In the genomic region with DNA sequence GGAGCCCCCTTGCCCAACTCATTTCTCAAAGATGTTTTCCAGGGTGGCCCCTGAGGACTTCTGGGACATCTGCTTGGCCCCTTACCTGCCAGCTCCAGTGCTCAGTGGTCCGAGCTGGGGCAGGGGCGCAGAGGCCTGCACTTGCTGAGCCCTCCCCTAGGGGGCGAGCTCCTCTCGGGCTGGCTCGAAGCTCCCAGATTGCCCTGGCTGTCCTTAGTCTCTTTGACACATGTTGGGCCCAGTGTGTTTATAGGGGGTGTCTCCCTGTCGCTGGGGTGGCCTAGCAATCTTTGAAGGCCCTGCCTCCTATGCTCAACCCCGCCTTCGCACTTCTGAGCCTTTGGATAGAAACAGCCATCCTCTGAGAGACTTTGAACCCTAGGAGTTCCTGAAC, we compare ENCODE assay signal across 8 mouse cellular contexts. TPM values are rescaled to one million over a fixed set of nuclear protein-coding genes. Genes with fewer than 3 reads are reported as not detected.
DNase-seq lines count a peak whose midpoint lies in the region; ATAC-seq and TF ChIP-seq lines count a peak whose summit lies in the region.
"Had no signal": no experiment of that assay in that cellular context is flagged by ENCODE, and none has a peak within 500 bp of the region (broad histone marks: within the 10 kb centered on the region; RNA-seq: fewer than 3 reads in every experiment).

No protein-coding gene starts in this region.

- 4% methylated on average over 8 of the region's 8 CpGs for WGBS in embryonic facial prominence, embryonic 14.5 days
- WGBS in limb, embryonic 11.5 days = 2% methylated on average over 8 of the region's 8 CpGs
- 3% methylated on average over 8 of the region's 8 CpGs for WGBS in midbrain, embryonic 11.5 days
- 17% methylated on average over 8 of the region's 8 CpGs for WGBS in stomach, embryonic 15.5 days

- no peaks in the 10 kb centered on the region for H3K9me3 ChIP-seq in ES-E14 (ENCODE audit: control insufficient read depth, insufficient read depth, low read depth, low read length)
- no peaks in the 10 kb centered on the region for H3K9me3 ChIP-seq in embryonic facial prominence, embryonic 14.5 days (ENCODE audit: control insufficient read depth, low read length)
- no peaks in the 10 kb centered on the region for H3K9me3 ChIP-seq in limb, embryonic 11.5 days (ENCODE audit: control insufficient read depth, low read length)
- H3K9me3 ChIP-seq in midbrain, embryonic 11.5 days (ENCODE audit: control insufficient read depth, low read length) = no peaks in the 10 kb centered on the region
- no peaks in the 10 kb centered on the region for H3K9me3 ChIP-seq in stomach, embryonic 15.5 days

- H3K4me1 ChIP-seq in ES-E14 (ENCODE audit: control insufficient read depth in 2 of 2, insufficient read depth in 2 of 2, low read length in 2 of 2, poor library complexity in 1 of 2) = peaks cover 0 to 4% of the 10 kb centered on the region in 2 experiments; a peak in 1 of 4 replicates
- peaks cover 36% of the 10 kb centered on the region for H3K4me1 ChIP-seq in embryonic facial prominence, embryonic 14.5 days (ENCODE audit: control insufficient read depth, insufficient read depth, low read length)
- H3K4me1 ChIP-seq in limb, embryonic 11.5 days (ENCODE audit: control insufficient read depth, insufficient read depth, low read length) = peaks cover 28% of the 10 kb centered on the region
- H3K4me1 ChIP-seq in midbrain, embryonic 11.5 days (ENCODE audit: control insufficient read depth, insufficient read depth, low read length) = peaks cover 29% of the 10 kb centered on the region
- H3K4me1 ChIP-seq in stomach, embryonic 15.5 days = peaks cover 45% of the 10 kb centered on the region

- DNase-seq in ES-E14 (ENCODE audit: low read depth, low spot score) = no peak
- DNase-seq in adrenal gland, adult 2 months = peak; percentile 73
- no peak for DNase-seq in embryonic facial prominence, embryonic 14.5 days (ENCODE audit: low spot score)
- DNase-seq in limb, embryonic 11.5 days (ENCODE audit: low spot score) = peak; percentile 84
- DNase-seq in midbrain, embryonic 11.5 days (ENCODE audit: low spot score, missing footprints) = peak; percentile 98

- no peak overlapping the region for H3K9ac ChIP-seq in ES-E14 (ENCODE audit: insufficient read depth, low read depth, low read length, poor library complexity, severe bottlenecking)
- no peak overlapping the region for H3K9ac ChIP-seq in embryonic facial prominence, embryonic 14.5 days (ENCODE audit: low read depth, low read length)
- no peak overlapping the region for H3K9ac ChIP-seq in limb, embryonic 11.5 days (ENCODE audit: low read length)
- no peak overlapping the region; the same call in 1 of the 2 replicates for H3K9ac ChIP-seq in midbrain, embryonic 11.5 days (ENCODE audit: low read length)
- no peak overlapping the region for H3K9ac ChIP-seq in stomach, embryonic 15.5 days

- peaks cover 39% of the 10 kb centered on the region for H3K27me3 ChIP-seq in embryonic facial prominence, embryonic 14.5 days (replicated peaks; ENCODE audit: control insufficient read depth, insufficient read depth, low read length)
- peaks cover 36% of the 10 kb centered on the region for H3K27me3 ChIP-seq in limb, embryonic 11.5 days (ENCODE audit: control insufficient read depth, insufficient read depth, low read length)
- peaks cover 54% of the 10 kb centered on the region for H3K27me3 ChIP-seq in midbrain, embryonic 11.5 days (ENCODE audit: control insufficient read depth, insufficient read depth, low read length)
- peaks cover 36% of the 10 kb centered on the region for H3K27me3 ChIP-seq in stomach, embryonic 15.5 days (replicated peaks)

- peak overlapping the region; percentile 99 for H3K4me2 ChIP-seq in embryonic facial prominence, embryonic 14.5 days (ENCODE audit: low read depth, low read length)
- H3K4me2 ChIP-seq in limb, embryonic 11.5 days (ENCODE audit: low read depth, severe bottlenecking) = peak overlapping the region; percentile 76
- peak overlapping the region; percentile 97 for H3K4me2 ChIP-seq in midbrain, embryonic 11.5 days
- peak overlapping the region; percentile 99 for H3K4me2 ChIP-seq in stomach, embryonic 15.5 days

- no peak for ATAC-seq in embryonic facial prominence, embryonic 14.5 days (ENCODE audit: low read depth)
- ATAC-seq in hematopoietic stem cell, adult 5-6 weeks (replicated peaks in 1 of 2; ENCODE audit: insufficient read depth in 1 of 2, low FRiP score in 2 of 2, low TSS enrichment in 1 of 2, low read depth in 1 of 2, poor library complexity in 2 of 2, severe bottlenecking in 2 of 2) = peak; percentile 54 to 78
- ATAC-seq in limb, embryonic 11.5 days (ENCODE audit: insufficient number of reproducible peaks, low FRiP score, low TSS enrichment, low read depth) = no peak
- ATAC-seq in midbrain, embryonic 11.5 days (ENCODE audit: low FRiP score) = no peak; the same call in 1 of the 2 replicates
- ATAC-seq in stomach, embryonic 15.5 days (ENCODE audit: insufficient read depth, low FRiP score, low read depth) = no peak

- peak overlapping the region; percentile 48 to 61; a peak in 2 of 4 replicates for H3K4me3 ChIP-seq in ES-E14 (ENCODE audit: insufficient read depth in 1 of 2, low read depth in 1 of 2, low read length in 2 of 2, poor library complexity in 1 of 2, severe bottlenecking in 1 of 2)
- peak overlapping the region; percentile 60 for H3K4me3 ChIP-seq in embryonic facial prominence, embryonic 14.5 days (ENCODE audit: low read depth, low read length)
- peak overlapping the region; percentile 40 for H3K4me3 ChIP-seq in limb, embryonic 11.5 days (ENCODE audit: low read depth, low read length)
- no peak overlapping the region for H3K4me3 ChIP-seq in midbrain, embryonic 11.5 days (ENCODE audit: low read depth, low read length)
- peak overlapping the region; percentile 59; the same call in 1 of the 2 replicates for H3K4me3 ChIP-seq in stomach, embryonic 15.5 days (replicated peaks)

- H3K36me3 ChIP-seq in ES-E14 (ENCODE audit: control insufficient read depth, insufficient read depth, low read length, poor library complexity, severe bottlenecking) = no peaks in the 10 kb centered on the region
- no peaks in the 10 kb centered on the region for H3K36me3 ChIP-seq in embryonic facial prominence, embryonic 14.5 days (ENCODE audit: control insufficient read depth, insufficient read depth, low read length)
- no peaks in the 10 kb centered on the region for H3K36me3 ChIP-seq in limb, embryonic 11.5 days (ENCODE audit: control insufficient read depth, insufficient read depth, low read length)
- no peaks in the 10 kb centered on the region for H3K36me3 ChIP-seq in midbrain, embryonic 11.5 days (ENCODE audit: control insufficient read depth, insufficient read depth, low read length)
- H3K36me3 ChIP-seq in stomach, embryonic 15.5 days = no peaks in the 10 kb centered on the region

- no peak overlapping the region for H3K27ac ChIP-seq in ES-E14 (ENCODE audit: insufficient read depth, low read depth, low read length, poor library complexity, severe bottlenecking)
- no peak overlapping the region for H3K27ac ChIP-seq in embryonic facial prominence, embryonic 14.5 days (replicated peaks; ENCODE audit: low read depth, low read length)
- H3K27ac ChIP-seq in limb, embryonic 11.5 days (replicated peaks; ENCODE audit: low read depth, low read length) = no peak overlapping the region
- no peak overlapping the region for H3K27ac ChIP-seq in midbrain, embryonic 11.5 days (ENCODE audit: low read depth, low read length)
- no peak overlapping the region for H3K27ac ChIP-seq in stomach, embryonic 15.5 days
- H3K27ac ChIP-seq: macrophage had no signal

- in situ Hi-C loops in ES-E14 (cut with MboI; ENCODE audit: low sequenced_read_pairs in 2 of 2, unreplicated experiment in 2 of 2) = loop anchor here in 1 of 2 experiments (25.0 kb wide), 1 partner anchor 1146 kb away; the partner anchor contains the start of gene Bahcc1

TF ChIP-seq in ES-E14, 5 proteins besides CTCF, POLR2A, EP300 and RAD21:
- TF ChIP-seq HCFC1 (IDR thresholded peaks at IDR 0.05; ENCODE audit: borderline replicate concordance, insufficient read depth, low read length) (no peak), MAFK (IDR thresholded peaks at IDR 0.05; ENCODE audit: insufficient read depth, low read depth, low read length) (no peak), ZNF384 (IDR thresholded peaks at IDR 0.05; ENCODE audit: low read depth, low read length) (no peak), ZC3H11A (IDR thresholded peaks at IDR 0.05; ENCODE audit: borderline replicate concordance, low read depth, low read length) (no peak), CHD2 (IDR thresholded peaks at IDR 0.05; ENCODE audit: low read depth, low read length) (no peak)

RNA-seq across cellular contexts. Expression of gene Cbx4, which starts 5.6 kb away (rescaled TPM):
- 0.90 and 1.8 TPM in 2 replicates for total RNA-seq in ES-E14 (2012; rRNA removed)
- 100 to 1,000 TPM; 144 to 197 TPM for total RNA-seq in adrenal gland, adult 2 months (2021)
- polyA plus RNA-seq in adrenal gland, adult 2 months (2012; rRNA removed) = 89.0 and 127 TPM in 2 replicates
- polyA plus RNA-seq in embryonic facial prominence, embryonic 14.5 days (2014; fragmentation: Nextera tagmentation; extraction: Ambion mirVana) = 11.0 and 13.5 TPM in 2 replicates
- total RNA-seq in hematopoietic stem cell, adult 5-6 weeks (2017) = 15.7 and 19.7 TPM in 2 replicates
- 5.4 and 5.8 TPM in 2 replicates for polyA plus RNA-seq in limb, embryonic 11.5 days (2014; fragmentation: Nextera tagmentation; extraction: Ambion mirVana)
- polyA plus RNA-seq in midbrain, embryonic 11.5 days (2014; fragmentation: Nextera tagmentation; extraction: Ambion mirVana) = 6.3 and 7.0 TPM in 2 replicates
- polyA plus RNA-seq in stomach, embryonic 15.5 days (2015; fragmentation: Nextera tagmentation; extraction: Ambion mirVana) = 10.2 and 10.3 TPM in 2 replicates

RNA-seq across cellular contexts. Expression of gene Cbx8, which starts 50.8 kb away (rescaled TPM):
- total RNA-seq in ES-E14 (2012; rRNA removed) = 1.1 and 1.2 TPM in 2 replicates
- 10 to 100 TPM; 16.3 to 22.9 TPM for total RNA-seq in adrenal gland, adult 2 months (2021)
- polyA plus RNA-seq in adrenal gland, adult 2 months (2012; rRNA removed) = 11.3 and 12.2 TPM in 2 replicates
- polyA plus RNA-seq in embryonic facial prominence, embryonic 14.5 days (2014; fragmentation: Nextera tagmentation; extraction: Ambion mirVana) = 9.6 and 10.1 TPM in 2 replicates
- total RNA-seq in hematopoietic stem cell, adult 5-6 weeks (2017) = 2.9 and 3.0 TPM in 2 replicates
- polyA plus RNA-seq in limb, embryonic 11.5 days (2014; fragmentation: Nextera tagmentation; extraction: Ambion mirVana) = 12.2 and 13.4 TPM in 2 replicates
- 11.3 and 11.9 TPM in 2 replicates for polyA plus RNA-seq in midbrain, embryonic 11.5 days (2014; fragmentation: Nextera tagmentation; extraction: Ambion mirVana)
- polyA plus RNA-seq in stomach, embryonic 15.5 days (2015; fragmentation: Nextera tagmentation; extraction: Ambion mirVana) = 6.9 and 7.2 TPM in 2 replicates

Comparison
In these comparisons a context has a peak if more than half of its experiments do, and no peak if none do; other contexts are left out.
1. DNase-seq: peak in adrenal gland, adult 2 months (single experiment), limb, embryonic 11.5 days (single experiment) and midbrain, embryonic 11.5 days (single experiment); none in ES-E14 (single experiment) and embryonic facial prominence, embryonic 14.5 days (single experiment).
2. ATAC-seq: peak in hematopoietic stem cell, adult 5-6 weeks (2 of 2); none in embryonic facial prominence, embryonic 14.5 days (single experiment), limb, embryonic 11.5 days (single experiment), midbrain, embryonic 11.5 days (single experiment) and stomach, embryonic 15.5 days (single experiment).
3. Peak in every context shown above with its lines, with median percentiles within 50 percentile points of each other: H3K4me2 ChIP-seq.